Mouse (Mus musculus) megakaryocyte-erythroid progenitor cell, adult 5-6 weeks (primary cell): ENCODE data around the gene Primpol. TPM values are rescaled to one million over a fixed set of nuclear protein-coding genes. Genes with fewer than 3 reads are reported as not detected.
"Not testable (repeated sequence)": the region's sequence is repeated elsewhere in the genome, so short reads cannot be mapped to it uniquely, and the experiment has no call there.

Experiments
- ATAC-seq: replicated peaks from 2 replicates; pipeline ENCODE4 v1.8.0; 2016; ENCODE audit warnings: mild to moderate bottlenecking, inconsistent platforms; ENCODE audit not compliant: severe bottlenecking, poor library complexity, low FRiP score, low TSS enrichment
- total RNA-seq, 2 experiments: library from RNA; stranded (forward) in 1 of 2; stranded (reverse) in 1 of 2; fragments of 200-1000, 215-1000 nt in 1 of 2; fragments of >200 nt in 1 of 2; fragmentation: Nextera tagmentation in 1 of 2; gene quantifications; 2 replicates each; pipeline ENCODE4 v1.2.3; 2014 to 2017

The Primpol gene
- total RNA-seq, 2 experiments from 2014 or later = 10.9 to 22.4 TPM

DNA sequence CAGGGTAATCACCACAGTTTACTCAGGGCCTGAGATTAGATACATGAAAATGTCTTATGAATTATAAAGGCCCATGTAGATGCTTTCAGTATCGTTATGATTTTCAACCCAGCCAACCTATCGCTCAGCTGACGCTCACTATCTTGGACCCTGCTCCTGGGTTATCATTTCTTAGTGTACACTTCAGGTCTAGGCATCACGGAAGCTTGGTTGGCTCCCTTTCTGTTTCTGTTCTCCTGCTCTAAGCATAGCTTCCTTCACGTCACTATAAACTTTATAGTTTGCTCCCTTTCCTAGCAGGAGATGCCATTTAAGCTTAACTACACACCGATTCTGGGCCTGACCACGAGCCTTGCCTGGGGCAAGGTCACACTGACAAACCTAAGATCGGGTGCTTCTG, 5.5 kb downstream of the Primpol start:
- no peak for ATAC-seq

DNA sequence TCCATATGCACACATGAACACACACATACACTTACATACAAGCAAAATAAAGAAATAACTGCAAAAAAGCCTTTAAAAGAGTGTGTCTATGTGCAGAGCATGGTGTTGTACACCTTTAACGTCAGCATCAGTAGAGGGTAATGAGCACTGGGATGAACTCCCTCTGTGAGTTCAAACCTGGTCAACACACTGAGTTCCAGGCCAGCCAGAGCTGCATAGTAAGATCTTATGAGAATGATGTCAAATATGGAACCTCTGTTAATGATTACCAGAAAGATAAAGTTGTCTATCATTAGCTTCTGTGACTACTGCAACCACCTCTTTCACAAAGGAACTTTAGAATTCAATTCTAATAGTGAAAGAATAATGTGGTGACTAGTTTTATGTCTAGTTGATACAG, 10.1 kb downstream of the Primpol start:
- ATAC-seq = no peak

DNA sequence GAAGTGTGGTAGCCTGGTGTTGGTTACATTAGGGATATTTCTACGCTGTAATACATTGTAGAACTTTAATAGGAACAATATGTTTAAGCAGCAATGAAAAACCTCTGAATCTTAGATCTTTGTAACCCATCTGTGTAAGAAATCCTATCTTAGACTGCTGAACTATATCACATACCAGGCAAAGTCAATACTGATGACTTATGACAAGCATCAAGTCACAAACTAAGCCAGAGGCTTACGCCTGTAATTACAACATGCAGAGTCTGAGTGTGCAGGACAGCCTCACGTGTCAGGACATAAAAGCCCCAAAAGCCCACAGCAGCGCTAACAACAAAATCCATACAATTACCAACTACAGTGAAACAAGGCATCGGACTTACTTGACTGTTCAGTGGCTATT, 13.4 kb downstream of the Primpol start:
- ATAC-seq = no peak

DNA sequence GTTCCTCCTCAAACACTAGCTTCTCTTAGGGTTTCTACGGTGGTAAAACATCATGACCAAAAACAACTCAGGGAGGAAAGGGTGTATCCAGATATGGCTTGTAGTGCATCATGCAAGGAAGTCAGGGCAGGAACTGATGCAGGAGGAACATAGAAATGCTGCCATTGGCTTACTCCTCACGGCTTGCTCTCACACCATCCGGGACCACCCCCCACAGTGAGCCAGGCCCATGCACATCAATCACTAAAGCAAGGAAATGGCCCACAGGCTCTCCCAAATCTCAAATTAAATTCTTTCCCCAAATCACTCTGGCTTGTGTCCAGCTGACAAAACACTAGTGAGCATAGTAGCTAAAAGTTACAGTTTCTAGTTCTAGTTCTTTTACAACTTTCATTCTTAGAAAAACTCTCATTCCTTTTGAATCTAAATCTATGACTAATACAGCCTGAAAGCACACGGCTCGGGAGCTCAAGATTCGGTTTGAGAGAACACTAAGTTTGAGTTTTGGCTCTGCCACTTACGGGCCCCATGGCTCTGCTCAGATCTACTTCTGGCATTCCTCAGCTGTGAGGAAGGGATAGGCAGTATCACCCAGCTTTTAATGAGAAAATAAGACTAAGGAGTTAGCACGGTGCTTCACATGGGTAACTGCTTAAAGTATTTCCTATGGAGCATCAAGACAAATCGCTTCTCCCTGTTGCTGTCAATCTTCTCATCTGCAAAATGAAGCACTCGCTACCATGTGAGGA, 15.9 kb downstream of the Primpol start:
- no peak for ATAC-seq

DNA sequence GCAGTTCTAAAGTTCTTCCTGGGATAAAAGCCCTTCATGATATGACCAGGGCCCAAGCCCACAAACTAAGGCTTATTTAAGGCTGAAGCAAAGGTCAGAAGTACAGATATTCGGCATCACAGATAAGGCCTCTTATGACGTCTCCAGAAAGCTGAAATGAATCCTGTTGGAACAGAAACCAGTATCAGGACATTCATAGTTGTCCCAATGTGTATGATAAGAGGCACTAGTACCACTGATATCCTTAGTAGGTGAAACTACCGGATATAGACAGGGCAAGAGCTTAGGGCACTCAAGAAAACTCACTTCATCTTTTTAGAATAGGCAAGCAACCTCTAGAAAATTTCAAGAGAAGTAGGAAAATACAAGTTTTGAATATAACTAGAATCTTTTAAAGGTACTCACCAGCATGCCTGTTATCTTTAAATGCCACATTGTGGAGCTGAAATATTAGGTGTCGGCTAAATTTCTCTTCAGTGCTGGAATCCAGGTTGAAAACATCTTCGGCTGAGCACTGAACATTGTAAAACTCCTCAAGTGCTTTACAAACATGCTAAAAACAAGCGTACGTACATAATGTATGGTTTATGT, 17.6 kb downstream of the Primpol start:
- ATAC-seq = peak; percentile 43; the same call in 1 of the 2 replicates

DNA sequence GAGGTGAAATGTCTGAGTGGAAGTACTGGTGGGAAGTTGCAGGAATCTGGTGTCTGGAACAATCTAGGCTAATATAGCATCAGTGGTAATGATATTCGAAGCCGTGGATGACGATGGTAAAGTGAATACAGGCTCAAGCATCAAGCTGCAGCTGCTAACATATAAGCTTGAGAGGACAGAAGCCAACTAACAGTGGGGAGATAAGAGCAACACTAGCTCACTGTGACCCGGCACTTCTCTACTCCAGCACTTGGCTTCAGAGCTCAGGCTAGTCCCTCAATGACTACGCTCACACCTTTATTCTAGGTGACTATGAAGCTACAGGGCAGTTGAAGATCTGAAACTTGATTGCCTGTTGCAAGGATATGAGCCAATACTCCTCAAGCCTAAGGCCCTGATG, 18.3 kb downstream of the Primpol start:
- ATAC-seq = peak; percentile 90

DNA sequence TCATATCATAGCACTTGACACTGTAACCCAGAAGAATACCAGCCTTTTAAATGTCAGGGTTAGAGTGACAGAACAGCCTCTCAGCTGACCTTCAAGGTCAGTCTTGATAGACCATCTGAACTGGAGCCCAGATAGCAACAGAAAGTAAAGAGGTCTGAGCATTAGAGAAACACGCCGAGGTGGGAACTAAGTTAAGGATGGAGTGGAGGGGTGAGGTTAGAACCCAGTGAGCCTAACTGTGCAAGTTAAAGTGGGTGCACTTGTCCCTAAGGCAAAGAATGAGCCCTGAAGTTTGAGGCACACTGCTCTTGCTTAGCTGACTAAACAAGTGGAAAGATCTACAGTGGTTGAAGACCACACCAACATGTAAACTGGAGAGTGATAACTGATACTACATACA, 18.9 kb downstream of the Primpol start:
- no peak for ATAC-seq

DNA sequence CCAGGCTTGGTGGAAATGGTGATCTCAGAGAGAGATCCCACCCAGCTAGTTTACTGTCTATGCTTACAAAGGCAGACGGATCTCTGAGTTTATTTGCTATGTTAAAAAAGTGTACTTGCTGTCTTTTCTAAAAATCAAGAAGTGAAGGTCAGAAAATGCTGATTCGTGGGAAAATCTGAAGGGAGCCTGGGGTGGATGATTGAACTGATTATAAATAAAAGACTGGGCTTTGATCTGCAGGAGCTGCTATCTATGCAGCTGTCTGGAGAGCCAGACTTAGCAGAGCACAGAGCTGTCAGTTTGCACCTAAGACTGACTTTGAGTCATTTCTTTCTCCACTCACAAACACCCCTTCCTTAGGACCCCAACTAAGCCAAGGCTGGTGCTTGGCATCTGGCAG, 19.6 kb downstream of the Primpol start:
- ATAC-seq = no peak

DNA sequence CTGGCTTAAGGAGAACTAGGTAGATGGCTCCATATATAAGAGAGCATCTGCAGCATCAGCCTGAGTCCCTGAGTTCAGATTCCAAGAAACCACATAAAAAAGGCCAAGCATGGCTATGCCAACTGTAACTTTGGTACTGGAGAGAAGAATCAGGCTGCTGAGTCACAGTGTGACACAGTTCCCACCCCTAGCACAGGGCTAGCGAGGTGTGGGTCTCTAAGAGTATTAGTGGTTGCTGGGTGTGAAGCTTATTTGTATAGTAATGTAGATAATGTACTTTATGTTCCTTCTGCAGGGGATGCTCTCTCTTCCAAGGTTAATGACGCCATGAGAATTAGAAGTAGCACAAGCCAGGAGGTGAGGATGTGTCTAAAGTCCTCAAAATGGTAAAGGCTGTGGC, 20.5 kb downstream of the Primpol start:
- no peak for ATAC-seq

DNA sequence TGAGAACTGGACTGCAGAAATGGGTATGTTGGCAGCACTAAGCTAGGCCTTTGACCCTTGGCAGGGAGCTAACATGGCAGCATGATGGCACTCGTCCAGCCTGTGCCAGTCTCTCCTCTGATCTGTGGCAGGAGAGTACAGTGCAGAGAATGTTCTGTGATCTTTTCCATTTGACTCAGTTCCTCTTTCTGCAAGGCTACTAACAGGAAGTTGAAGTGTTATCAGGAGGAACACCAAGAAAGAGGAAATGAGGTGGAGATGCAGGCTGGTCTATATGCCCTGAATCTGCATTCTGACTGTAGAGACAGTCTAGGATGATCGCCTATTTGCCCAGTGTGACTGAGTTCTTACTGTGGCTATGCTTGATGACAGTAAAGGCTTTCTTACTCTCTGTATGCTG, 21.4 kb downstream of the Primpol start:
- no peak for ATAC-seq

DNA sequence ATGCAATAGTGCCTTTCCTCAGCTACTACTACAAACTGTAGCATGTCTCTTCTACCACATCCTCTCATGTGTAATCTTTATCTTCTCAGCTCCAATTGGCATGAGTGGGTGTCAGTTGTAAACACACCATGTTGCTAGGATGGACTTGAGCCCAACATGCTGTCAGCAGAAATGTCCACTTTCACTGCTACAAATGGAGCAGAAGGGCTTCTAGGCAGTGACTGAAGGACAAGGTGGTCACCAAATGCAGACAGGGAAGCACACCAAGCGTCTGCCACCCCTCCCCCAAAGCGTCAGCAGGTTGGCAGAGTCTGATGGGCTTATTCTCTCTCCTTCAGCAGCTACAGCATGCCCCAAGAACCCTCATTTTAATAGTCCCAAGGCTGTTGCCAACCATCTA, 23.2 kb downstream of the Primpol start:
- ATAC-seq = no peak

DNA sequence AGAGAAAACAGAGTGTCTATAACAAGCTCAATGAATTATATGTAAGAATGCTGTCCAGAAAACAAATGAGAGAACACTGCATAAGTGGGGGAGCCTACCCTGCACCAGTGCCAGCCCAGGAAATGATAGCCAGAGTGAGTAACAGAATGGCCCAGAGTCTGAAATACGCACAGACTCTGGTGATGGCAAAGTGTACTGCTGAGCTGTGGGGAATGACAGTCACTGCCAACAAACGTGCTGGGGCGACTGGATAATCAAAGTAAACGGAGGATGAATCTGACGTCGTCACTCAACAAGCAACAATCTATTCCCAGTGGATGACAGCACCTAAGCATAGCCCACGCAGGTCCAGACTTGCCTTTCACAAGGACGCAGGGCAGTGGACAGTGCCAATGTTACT, 23.9 kb downstream of the Primpol start:
- no peak for ATAC-seq

DNA sequence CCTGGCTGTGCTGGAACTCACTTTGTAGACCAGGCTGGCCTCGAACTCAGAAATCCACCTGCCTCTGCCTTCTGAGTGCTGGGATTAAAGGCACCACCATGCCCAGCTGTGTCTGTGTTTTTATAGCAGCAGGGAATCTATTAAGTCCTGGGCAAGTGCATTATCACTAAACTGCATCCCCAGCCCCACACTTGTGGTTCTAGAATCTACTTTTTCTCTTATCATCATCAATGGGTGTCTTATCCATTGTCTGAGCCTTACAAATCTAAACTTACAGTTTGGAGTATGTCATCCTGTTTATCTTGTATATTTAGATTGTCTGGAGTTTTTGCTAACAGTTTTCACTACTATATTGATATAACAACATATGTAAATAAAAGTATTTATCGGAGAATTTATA, 28.3 kb downstream of the Primpol start:
- ATAC-seq = peak; percentile 64

DNA sequence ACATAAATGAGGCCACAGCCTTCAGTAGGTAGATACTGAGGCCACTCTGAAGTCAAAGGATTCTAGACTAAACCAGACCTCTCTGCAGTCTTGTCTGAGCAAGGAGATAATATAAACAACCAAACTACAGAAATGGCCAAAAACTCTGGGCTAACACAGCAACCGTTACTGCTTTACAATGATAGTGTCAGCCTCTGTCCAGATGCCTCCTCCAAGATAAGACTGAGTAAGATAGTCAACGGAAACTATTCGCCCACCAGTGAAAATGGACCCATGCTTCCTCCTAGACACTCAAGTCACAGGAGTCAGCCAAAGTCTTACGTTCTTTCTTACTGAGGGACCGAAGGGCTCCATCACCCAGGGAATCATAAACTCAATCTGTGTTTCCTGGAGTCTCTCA, 29.1 kb downstream of the Primpol start:
- peak; percentile 91 for ATAC-seq

DNA sequence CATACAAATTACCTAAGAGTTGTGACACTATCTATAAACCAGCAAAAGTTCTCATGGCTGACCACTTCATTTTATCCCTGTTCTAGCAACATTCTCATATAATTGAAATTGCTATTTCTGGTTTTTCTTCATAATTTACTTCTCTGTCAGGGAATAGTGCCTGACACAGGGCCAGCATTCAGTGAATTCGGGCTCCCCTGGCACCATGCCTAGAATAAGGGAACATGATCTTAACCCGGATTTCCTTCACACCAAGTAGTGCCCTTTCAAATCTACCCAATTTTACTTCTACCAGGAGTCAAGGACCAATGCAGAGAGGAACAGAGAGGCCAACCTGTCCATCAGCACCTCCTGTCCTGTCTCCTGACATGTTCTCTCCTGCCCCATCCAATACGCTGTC, 31.4 kb downstream of the Primpol start:
- ATAC-seq = no peak

DNA sequence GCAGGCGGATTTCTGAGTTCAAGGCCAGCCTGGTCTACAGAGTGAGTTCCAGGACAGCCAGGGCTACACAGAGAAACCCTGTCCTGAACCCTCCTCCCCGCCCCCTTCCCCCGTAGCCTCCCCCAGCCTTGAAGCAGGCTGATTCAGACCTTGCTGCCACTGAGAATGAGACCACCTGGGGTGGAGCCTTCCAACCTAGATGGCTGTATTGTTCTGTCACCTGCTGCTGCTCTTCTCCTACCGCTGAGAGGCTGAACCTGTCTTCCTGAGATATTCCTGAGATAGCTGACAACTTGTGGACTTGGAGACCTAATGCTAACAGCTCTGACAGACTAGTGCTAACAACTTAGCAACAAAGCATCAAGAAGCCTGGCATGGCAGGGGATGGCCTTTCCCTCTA, 32.7 kb downstream of the Primpol start:
- ATAC-seq = not testable (repeated sequence)

DNA sequence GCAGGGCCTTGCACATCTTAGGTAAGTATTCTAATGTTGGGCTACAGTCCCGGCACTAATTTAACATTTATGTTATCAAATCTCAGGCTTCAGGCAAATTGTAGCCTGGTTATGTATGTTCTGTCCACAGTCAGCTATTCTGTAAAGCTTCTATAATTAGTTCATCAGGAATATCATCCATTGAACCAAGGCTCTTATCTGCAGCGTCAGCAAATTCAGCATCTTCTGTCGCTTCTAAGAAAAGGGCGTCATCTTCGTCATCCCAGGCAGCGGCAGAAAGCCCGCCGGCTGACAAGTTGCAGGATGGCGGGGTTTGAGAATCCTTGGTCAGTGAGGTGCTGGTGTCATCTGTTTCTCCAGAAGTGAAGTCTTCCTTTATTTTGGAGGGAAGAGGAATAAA, 38.2 kb downstream of the Primpol start:
- no peak for ATAC-seq

DNA sequence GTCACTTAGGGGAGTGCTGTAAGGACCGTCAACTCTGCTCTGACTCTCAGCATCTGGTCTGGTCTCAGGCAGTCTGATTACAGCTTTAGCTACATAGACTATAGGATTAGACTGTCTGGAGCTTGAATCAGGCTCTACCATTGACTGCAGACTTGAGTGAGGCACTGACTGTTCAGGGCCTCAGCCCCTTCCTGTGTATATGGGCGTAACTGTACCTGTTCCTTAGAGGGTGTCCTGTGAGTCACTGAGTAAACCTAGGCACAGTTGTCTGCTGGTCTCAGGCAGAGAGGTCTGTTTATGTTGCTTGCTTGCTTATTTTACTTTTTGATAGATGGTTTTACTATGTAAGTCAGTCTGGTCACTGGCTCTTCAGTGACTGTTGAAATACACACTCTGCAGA, 43.0 kb downstream of the Primpol start:
- ATAC-seq = no peak

DNA sequence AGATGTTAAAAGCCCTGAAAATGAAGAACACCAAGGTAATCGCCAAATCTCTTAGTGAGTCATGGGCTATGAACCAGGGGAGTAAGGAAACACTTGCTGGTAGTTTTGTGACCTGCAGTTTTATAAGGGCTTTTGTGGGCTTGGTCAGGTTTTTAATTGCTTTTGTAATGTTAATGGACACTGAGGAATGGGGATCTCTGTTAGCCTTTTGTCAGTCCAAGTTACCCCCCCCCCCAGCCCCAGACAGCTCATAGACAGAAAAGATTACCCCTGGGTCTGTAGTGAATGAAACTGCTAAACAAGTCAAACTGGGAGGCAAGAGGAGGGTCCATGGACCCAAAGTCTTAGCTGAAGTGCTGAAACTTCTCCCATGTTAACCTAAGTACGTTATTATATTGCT, 43.6 kb downstream of the Primpol start:
- no peak for ATAC-seq

DNA sequence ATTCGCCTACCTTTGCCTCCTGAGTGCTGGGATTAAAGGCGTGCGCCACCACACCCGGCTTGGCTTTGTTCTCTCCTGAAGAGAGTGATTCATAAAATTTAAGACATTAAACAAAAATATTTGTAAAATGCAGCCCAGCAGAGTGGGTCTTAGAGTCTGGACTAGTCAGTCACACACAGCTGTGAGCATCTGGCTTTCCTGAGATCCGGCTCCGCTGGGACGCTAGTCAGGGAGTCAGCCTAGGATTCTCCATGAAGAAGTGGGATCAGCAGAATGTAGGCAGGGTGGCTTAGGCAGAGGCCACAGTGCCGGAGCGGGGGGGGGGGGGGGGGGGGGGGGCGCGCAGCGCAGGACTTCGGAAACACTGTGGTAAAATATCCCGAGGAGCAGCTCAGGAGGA, 46.3 kb downstream of the Primpol start:
- no peak for ATAC-seq

DNA sequence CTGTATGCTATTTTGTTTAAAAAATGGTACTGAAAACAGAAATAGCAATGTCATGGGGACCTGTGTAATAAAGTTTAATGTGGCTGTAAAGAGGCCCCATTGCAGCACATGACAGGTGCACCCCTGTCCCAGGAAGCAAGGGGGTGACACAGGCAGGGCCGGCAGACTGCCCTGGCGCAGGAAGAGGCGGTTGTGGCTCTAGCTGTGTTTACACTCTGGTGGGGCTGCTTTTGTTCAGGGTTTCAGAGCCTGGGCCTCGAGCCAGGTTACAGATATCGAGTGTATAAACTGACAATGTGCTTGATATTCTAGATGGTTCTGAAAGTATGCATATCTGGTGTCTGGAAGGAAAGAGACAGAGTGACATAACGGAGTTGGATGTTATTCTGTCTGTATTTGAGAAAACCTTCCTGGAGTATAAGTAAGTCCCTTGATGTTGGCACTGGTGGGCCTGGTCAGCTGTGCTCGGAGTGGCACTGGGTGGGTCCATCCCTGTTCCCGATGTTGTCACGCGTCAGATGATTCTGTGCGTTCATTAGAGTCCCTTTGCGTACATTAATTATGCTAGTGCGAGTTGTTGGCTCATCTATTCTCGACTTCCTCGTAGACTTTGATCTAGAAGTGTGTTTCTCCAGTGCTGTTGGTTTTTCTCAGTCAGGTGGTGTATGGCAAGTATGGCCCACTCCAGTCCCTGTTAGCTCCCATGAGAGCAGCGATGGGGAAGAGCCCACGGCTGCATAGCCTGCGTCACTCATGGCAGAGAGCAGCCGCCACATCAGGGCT, 47.2 kb downstream of the Primpol start:
- peak; percentile 82 for ATAC-seq
